Mouse (Mus musculus): ENCODE measurements around the gene Ifnar2. TPM values are rescaled to one million over a fixed set of nuclear protein-coding genes. Genes with fewer than 3 reads are reported as not detected.

Ifnar2 gene
- polyA plus RNA-seq, 1 experiment from 2014 or later, result 35.4 TPM

DNA sequence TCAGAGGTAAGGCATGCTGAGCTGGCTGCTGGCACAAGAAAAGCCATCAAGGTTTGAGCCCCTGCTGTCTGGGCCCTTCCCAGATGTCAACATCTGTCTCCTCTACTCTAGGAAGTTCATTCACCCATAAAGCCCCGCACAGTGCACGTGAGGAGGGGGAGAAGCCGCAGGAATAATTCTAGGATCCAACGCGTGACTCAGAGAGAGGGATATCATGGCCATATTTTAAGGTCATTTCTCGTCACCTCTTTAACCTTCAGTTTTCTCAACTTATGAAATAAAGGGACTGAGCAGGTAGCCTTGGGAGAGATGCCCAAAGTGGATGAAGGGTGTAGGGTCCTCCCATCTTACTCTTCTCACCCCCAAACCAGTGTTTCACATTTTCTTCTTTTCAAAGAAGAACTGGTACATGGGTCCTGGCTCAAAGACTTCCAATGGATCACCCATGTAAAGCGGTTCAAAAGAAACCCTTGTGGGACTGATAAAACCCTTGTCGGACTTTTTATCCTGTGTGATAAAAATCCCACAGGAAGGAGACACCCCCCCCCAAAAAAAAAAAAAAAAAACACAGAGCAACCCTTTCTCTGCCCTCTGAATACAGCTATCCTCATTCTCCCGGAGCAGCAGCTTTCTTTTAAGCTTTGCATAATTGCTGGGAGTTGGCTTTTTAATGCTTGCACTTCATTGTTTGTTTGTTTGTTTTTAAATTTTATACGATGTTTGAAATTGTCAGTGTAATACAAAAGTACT, 32.4 kb downstream of the Ifnar2 start:
- H3K36me3 ChIP-seq (ENCODE audit: control insufficient read depth, insufficient read depth, low read length), result no peaks in the 10 kb centered on the region
- H3K4me2 ChIP-seq (replicated peaks; ENCODE audit: low read depth, low read length), result no peak overlapping the region
- no peak overlapping the region for H3K27ac ChIP-seq (ENCODE audit: low read depth, low read length)
- no peaks in the 10 kb centered on the region for H3K27me3 ChIP-seq (ENCODE audit: control insufficient read depth, insufficient read depth, low read length)
- H3K9me3 ChIP-seq (ENCODE audit: control insufficient read depth, low read length), result no peaks in the 10 kb centered on the region
- no peak overlapping the region for H3K9ac ChIP-seq (ENCODE audit: low read depth, low read length)
- H3K4me1 ChIP-seq (replicated peaks; ENCODE audit: control insufficient read depth, insufficient read depth, low read length), result no peaks in the 10 kb centered on the region
- ATAC-seq (ENCODE audit: low FRiP score) (no peak), DNase-seq (ENCODE audit: low spot score) (no peak)
- no peak overlapping the region for H3K4me3 ChIP-seq (ENCODE audit: low read depth, low read length)
- WGBS, result 74% methylated on average over 10 of the region's 10 CpGs

DNA sequence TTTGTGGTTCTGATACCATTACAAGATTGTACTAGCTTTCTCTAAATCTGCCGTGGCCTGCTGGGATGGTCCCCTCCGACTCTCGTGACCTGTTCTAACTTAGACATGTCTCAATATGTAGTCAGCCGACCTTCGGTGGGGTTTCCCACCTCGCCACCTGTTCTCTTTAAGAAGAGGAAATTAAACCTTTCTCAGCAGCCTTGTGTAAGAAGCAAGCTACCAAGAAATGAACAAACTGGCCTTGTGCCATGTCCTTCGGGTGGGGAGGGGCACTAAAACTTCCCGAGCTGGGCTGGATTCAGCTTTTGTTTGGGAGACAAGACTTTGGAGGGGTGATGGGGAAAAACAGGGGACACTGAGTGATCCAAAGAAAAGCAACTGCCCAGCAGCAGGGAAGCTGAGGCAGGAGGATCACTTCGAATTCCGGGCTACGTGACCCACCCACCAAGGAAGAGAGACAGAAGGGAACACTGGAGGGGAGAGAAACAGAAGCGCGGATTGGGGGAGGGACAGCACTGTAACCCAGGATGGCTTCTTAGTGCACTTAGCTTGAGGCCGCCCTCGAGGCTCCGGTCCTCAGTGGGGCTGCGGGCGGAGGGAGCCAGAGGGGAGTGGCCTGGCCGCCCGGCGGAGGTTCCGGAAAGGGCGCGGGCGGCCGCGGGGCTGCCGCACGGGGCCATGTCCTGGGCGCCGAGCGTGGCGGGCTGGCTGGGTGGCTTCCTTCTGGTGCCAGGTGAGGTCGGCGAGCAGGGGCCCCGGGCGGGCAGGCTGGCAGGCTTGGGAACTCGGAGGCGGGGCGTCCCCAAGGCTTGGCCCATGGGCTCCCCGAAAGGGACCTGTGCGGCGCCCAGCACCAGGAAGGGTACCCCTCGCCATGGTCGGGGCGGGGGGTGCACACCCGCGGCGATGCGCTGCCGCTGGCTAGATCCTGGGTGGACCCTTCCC, 33.3 kb downstream of the Ifnar2 start, which contains the start of gene Il10rb:
Il10rb (plus strand) TSS at position 525 of the 945 bp plus-strand sequence.
- no peak within 1 kb of the TSS for H3K27ac ChIP-seq (ENCODE audit: low read depth, low read length)
- H3K4me3 ChIP-seq (ENCODE audit: low read depth, low read length), result peak within 1 kb of the TSS; percentile 51
- WGBS, result 10% methylated on average over 43 of the region's 51 CpGs

DNA sequence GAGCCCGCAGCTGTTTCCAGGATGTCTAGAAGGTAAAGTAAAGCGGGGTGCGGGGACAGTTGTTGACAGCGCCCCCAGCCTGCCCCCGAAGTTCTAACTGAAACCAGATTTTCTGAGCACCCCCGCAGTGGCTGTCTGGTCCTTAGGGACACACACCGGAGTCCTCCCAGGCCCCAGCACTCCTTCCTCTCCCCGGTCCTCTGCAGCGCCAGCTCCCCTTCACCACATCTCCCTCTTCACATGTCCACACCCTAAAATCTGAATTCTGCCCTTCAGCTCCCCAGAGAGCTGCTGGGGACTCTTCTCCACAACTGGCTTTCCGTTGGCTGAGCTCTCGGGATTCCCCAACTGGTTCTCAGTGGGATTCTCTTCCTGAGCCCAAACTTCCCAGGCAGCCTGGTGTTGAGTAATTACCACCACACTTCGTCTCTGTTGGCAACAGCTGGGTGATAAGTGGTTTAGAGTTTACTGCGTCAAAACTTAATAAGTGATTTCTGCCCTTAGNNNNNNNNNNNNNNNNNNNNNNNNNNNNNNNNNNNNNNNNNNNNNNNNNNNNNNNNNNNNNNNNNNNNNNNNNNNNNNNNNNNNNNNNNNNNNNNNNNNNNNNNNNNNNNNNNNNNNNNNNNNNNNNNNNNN, 34.1 kb downstream of the Ifnar2 start:
- 3% methylated on average over 11 of the region's 13 CpGs for WGBS
- peak overlapping the region; percentile 51 for H3K4me3 ChIP-seq (ENCODE audit: low read depth, low read length)
- H3K36me3 ChIP-seq (ENCODE audit: control insufficient read depth, insufficient read depth, low read length), result no peaks in the 10 kb centered on the region
- peak overlapping the region; percentile 71 for H3K9ac ChIP-seq (ENCODE audit: low read depth, low read length)
- H3K4me2 ChIP-seq (replicated peaks; ENCODE audit: low read depth, low read length), result peak overlapping the region; percentile 98
- H3K27me3 ChIP-seq (ENCODE audit: control insufficient read depth, insufficient read depth, low read length), result no peaks in the 10 kb centered on the region
- H3K9me3 ChIP-seq (ENCODE audit: control insufficient read depth, low read length), result no peaks in the 10 kb centered on the region
- H3K27ac ChIP-seq (ENCODE audit: low read depth, low read length), result no peak overlapping the region
- H3K4me1 ChIP-seq (replicated peaks; ENCODE audit: control insufficient read depth, insufficient read depth, low read length), result no peaks in the 10 kb centered on the region
- peak; percentile 12; the same call in 1 of the 2 replicates for ATAC-seq (ENCODE audit: low FRiP score)
- DNase-seq (ENCODE audit: low spot score), result no peak

More for the DNA sequence above, 33.3 kb downstream of the Ifnar2 start, which contains the start of gene Il10rb:
- H3K9me3 ChIP-seq (ENCODE audit: control insufficient read depth, low read length), result no peaks in the 10 kb centered on the region
- no peaks in the 10 kb centered on the region for H3K4me1 ChIP-seq (replicated peaks; ENCODE audit: control insufficient read depth, insufficient read depth, low read length)
- H3K4me2 ChIP-seq (replicated peaks; ENCODE audit: low read depth, low read length), result peak within 1 kb of the TSS; percentile 98
- peak within 1 kb of the TSS; percentile 71 for H3K9ac ChIP-seq (ENCODE audit: low read depth, low read length)
- peak; percentile 76 for ATAC-seq (ENCODE audit: low FRiP score)
- peak; percentile 68 for DNase-seq (ENCODE audit: low spot score)
- no peaks in the 10 kb centered on the region for H3K27me3 ChIP-seq (ENCODE audit: control insufficient read depth, insufficient read depth, low read length)
- H3K36me3 ChIP-seq (ENCODE audit: control insufficient read depth, insufficient read depth, low read length), result no peaks in the 10 kb centered on the region

DNA sequence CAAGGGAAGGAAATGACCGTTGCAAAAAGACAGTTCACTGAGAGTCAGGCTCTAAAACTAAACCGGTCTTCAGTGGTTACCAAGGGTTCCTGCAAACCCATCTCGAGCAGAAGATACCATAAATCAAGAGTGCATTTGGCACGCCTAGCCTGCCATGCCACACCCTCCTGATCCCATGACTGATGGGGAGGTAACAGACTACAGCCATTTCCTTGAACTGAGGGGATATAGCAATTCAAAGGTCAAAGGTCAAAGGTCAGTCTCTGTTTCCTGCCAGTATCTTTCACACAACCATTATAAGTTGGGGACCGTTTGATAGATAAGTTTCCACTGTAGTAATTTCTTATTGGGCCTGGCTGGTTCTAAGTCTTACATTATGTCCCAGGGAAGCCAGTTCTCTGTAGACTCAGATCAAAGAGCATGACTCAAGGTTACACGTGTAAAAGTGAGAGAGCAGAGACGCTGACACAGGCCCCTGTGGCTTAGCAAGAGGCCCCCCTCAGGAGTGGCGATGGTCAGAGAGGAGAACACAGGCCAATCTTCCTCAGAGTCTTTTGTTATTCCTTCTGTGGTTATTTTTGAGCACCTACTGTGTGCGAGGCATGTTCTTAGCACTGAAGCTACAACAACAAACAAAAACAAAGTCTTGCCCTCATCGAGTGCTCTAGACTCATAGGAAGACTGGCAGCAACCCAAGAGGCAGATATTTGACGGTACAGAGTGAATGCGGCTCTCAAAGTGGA, 40.7 kb downstream of the Ifnar2 start:
- no peak for ATAC-seq (ENCODE audit: low FRiP score)
- 69% methylated on average over 12 of the region's 12 CpGs for WGBS
- H3K27ac ChIP-seq (ENCODE audit: low read depth, low read length), result no peak overlapping the region
- H3K4me2 ChIP-seq (replicated peaks; ENCODE audit: low read depth, low read length), result no peak overlapping the region
- H3K9ac ChIP-seq (ENCODE audit: low read depth, low read length), result no peak overlapping the region
- no peaks in the 10 kb centered on the region for H3K9me3 ChIP-seq (ENCODE audit: control insufficient read depth, low read length)
- no peak for DNase-seq (ENCODE audit: low spot score)
- no peaks in the 10 kb centered on the region for H3K27me3 ChIP-seq (ENCODE audit: control insufficient read depth, insufficient read depth, low read length)
- H3K4me3 ChIP-seq (ENCODE audit: low read depth, low read length), result no peak overlapping the region
- H3K36me3 ChIP-seq (ENCODE audit: control insufficient read depth, insufficient read depth, low read length), result no peaks in the 10 kb centered on the region
- H3K4me1 ChIP-seq (replicated peaks; ENCODE audit: control insufficient read depth, insufficient read depth, low read length), result no peaks in the 10 kb centered on the region

DNA sequence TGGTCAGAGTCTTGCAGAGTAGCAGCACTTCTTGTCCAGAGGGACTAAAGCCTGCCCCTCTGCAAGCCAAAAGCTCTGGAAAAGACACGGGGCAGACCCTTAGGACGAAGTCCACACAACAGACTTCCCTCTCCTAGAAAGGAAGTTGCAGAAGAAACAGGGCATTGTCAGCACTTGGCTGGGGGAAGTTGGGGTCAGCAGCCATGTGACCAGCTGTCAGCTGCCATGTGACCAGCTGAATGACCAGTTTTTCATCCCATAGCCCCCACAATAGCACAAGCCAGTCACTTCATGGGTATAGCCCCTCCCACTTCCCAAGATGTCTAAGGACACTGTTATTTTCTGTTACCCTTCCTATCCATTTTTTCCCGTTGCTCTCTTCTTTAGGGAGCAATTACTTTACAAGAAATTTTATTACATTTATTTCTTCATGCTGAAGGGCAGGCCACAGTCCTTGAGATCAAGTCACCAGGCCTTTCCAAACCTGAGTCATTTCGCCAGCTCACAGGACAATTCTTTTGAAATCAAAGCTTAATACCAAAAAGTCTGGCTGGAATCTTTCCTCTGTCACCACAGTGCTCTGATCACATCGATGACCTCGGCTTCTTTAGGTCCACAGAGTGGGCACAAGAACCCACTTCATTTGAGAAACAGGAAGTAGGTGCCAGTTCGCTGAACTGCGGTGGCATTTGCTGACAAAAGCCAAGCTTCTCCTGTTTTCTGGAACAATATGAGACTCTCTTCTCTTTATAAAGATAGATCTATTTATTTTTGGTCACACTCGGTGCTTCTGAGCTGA, 43.0 kb downstream of the Ifnar2 start:
- Histone ChIP-seq H3K27ac (ENCODE audit: low read depth, low read length) (no peak overlapping the region), H3K9me3 (ENCODE audit: control insufficient read depth, low read length) (no peaks in the 10 kb centered on the region), H3K9ac (ENCODE audit: low read depth, low read length) (no peak overlapping the region), H3K4me3 (ENCODE audit: low read depth, low read length) (no peak overlapping the region), H3K4me1 (replicated peaks; ENCODE audit: control insufficient read depth, insufficient read depth, low read length) (no peaks in the 10 kb centered on the region), H3K27me3 (ENCODE audit: control insufficient read depth, insufficient read depth, low read length) (no peaks in the 10 kb centered on the region), H3K36me3 (ENCODE audit: control insufficient read depth, insufficient read depth, low read length) (no peaks in the 10 kb centered on the region), H3K4me2 (replicated peaks; ENCODE audit: low read depth, low read length) (no peak overlapping the region)
- ATAC-seq (ENCODE audit: low FRiP score) (no peak), DNase-seq (ENCODE audit: low spot score) (no peak)
- 83% methylated on average over 9 of the region's 9 CpGs for WGBS

DNA sequence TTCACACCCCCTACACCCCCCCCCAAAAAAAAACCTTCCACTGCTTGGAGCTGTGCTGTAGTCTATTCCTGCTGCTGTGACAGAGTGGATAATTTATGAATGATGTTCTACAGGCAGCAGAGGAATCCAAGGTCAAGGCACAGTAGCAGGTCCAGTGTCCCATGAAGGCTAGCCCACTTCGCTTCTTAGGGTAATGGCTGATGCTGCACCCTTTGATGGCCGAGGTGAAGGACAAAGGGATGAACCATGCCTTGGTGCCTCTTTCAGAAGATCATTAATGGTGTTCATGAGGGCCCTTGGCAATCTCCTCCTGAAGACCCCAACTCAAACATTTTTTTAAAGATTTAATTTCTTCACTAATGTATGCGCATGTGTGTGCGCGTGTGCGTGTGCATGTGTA, 43.8 kb downstream of the Ifnar2 start:
- ATAC-seq (ENCODE audit: low FRiP score), result no peak
- no peak overlapping the region for H3K4me2 ChIP-seq (replicated peaks; ENCODE audit: low read depth, low read length)
- no peaks in the 10 kb centered on the region for H3K9me3 ChIP-seq (ENCODE audit: control insufficient read depth, low read length)
- no peak overlapping the region for H3K9ac ChIP-seq (ENCODE audit: low read depth, low read length)
- no peak overlapping the region for H3K27ac ChIP-seq (ENCODE audit: low read depth, low read length)
- no peaks in the 10 kb centered on the region for H3K4me1 ChIP-seq (replicated peaks; ENCODE audit: control insufficient read depth, insufficient read depth, low read length)
- 95% methylated on average over 6 of the region's 6 CpGs for WGBS
- H3K36me3 ChIP-seq (ENCODE audit: control insufficient read depth, insufficient read depth, low read length), result no peaks in the 10 kb centered on the region
- H3K4me3 ChIP-seq (ENCODE audit: low read depth, low read length), result no peak overlapping the region
- no peak for DNase-seq (ENCODE audit: low spot score)
- no peaks in the 10 kb centered on the region for H3K27me3 ChIP-seq (ENCODE audit: control insufficient read depth, insufficient read depth, low read length)

DNA sequence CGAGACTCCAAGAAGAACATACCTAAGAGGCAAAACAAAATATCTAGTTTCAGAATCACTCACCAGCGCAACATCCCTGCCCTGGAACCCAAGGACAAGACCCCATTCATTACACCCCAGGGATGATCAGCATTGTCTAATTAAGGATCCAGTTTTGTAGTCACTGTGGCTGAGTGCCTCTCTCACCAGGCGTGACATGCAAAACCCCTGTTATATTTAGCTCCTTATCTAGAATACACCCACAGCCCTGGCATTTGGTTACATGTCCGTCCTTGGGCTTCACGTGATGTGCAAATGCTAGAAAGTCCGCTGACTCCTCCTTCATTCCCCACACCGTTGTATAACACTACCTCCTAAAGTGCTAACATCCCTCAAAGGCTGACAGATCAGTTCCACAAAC, 44.4 kb downstream of the Ifnar2 start:
- no peak for ATAC-seq (ENCODE audit: low FRiP score)
- Histone ChIP-seq H3K4me2 (replicated peaks; ENCODE audit: low read depth, low read length) (no peak overlapping the region), H3K27ac (ENCODE audit: low read depth, low read length) (no peak overlapping the region), H3K27me3 (ENCODE audit: control insufficient read depth, insufficient read depth, low read length) (no peaks in the 10 kb centered on the region), H3K4me1 (replicated peaks; ENCODE audit: control insufficient read depth, insufficient read depth, low read length) (no peaks in the 10 kb centered on the region), H3K4me3 (ENCODE audit: low read depth, low read length) (no peak overlapping the region), H3K9ac (ENCODE audit: low read depth, low read length) (no peak overlapping the region), H3K36me3 (ENCODE audit: control insufficient read depth, insufficient read depth, low read length) (no peaks in the 10 kb centered on the region), H3K9me3 (ENCODE audit: control insufficient read depth, low read length) (no peaks in the 10 kb centered on the region)
- WGBS, result 68% methylated on average over 7 of the region's 7 CpGs
- DNase-seq (ENCODE audit: low spot score), result no peak
